Mouse (Mus musculus) layer of hippocampus, postnatal 14 days (tissue): ENCODE measurements at regions not wholly inside any gene's neighbourhood (a gene's known extent, or its start where the extent isn't known, plus 50 kb on each side); places are given as distances from the start of the nearest gene placed in this dataset.

ENCODE experiments used
- DNase-seq, 2 experiments: peaks; one replicate each; pipeline ENCODE4 v3.0.0; 2021 to 2022; ENCODE audit warnings: low spot score in 2 of 2, mixed read lengths in 1 of 2

- no peak for DNase-seq
Measured at GRCm38 (mm10) chr10:117517071-117517714, 112.1 kb upstream of the Cpm start.

- DNase-seq, result no peak
Measured at GRCm38 (mm10) chr10:117516510-117516909, 112.8 kb upstream of the Cpm start.

GRCm38 (mm10) chr10:117515777-117516501, 113.4 kb upstream of the Cpm start:
- peak in 1 of 2 experiments; percentile 41 for DNase-seq

GRCm38 (mm10) chr10:117515039-117515438, 114.3 kb upstream of the Cpm start:
- DNase-seq, result no peak

GRCm38 (mm10) chr10:117513925-117514546, 115.3 kb upstream of the Cpm start:
- no peak for DNase-seq

- DNase-seq, result no peak
Measured at GRCm38 (mm10) chr10:117512424-117513257, 116.7 kb upstream of the Cpm start.

- no peak for DNase-seq
Measured at GRCm38 (mm10) chr10:117511483-117512406, 117.6 kb upstream of the Cpm start.

GRCm38 (mm10) chr10:117510529-117511482, 118.5 kb upstream of the Cpm start:
- no peak for DNase-seq

GRCm38 (mm10) chr10:117510224-117510486, 119.1 kb upstream of the Cpm start:
- no peak for DNase-seq

- no peak for DNase-seq
Measured at GRCm38 (mm10) chr10:117509431-117510223, 119.7 kb upstream of the Cpm start.

GRCm38 (mm10) chr10:117506252-117506992, 122.9 kb upstream of the Cpm start:
- no peak for DNase-seq

GRCm38 (mm10) chr10:117505529-117505928, 123.8 kb upstream of the Cpm start:
- DNase-seq, result no peak

GRCm38 (mm10) chr10:117505057-117505456, 124.2 kb upstream of the Cpm start:
- DNase-seq, result no peak

GRCm38 (mm10) chr10:117504267-117504902, 124.6 kb upstream of the Cpsf6 start:
- DNase-seq, result no peak

GRCm38 (mm10) chr10:117503222-117504184, 123.7 kb upstream of the Cpsf6 start:
- DNase-seq, result no peak

- no peak for DNase-seq
Measured at GRCm38 (mm10) chr10:117502731-117503130, 122.9 kb upstream of the Cpsf6 start.
